Mouse (Mus musculus) megakaryocyte, embryonic 14.5 days (primary cell): ENCODE data around the gene Tmem213. TPM values are rescaled to one million over a fixed set of nuclear protein-coding genes. Genes with fewer than 3 reads are reported as not detected.

ENCODE experiments used
- H3K27me3 ChIP-seq: replicated peaks from 2 replicates; pipeline ENCODE3; 2012; ENCODE audit warnings: inconsistent platforms
- H3K36me3 ChIP-seq: replicated peaks from 2 replicates; pipeline ENCODE3; 2012; ENCODE audit warnings: low read length, inconsistent platforms, mixed read lengths
- H3K4me1 ChIP-seq: 2 replicates; pipeline ENCODE4 v1.6.1; 2012; ENCODE audit warnings: inconsistent platforms
- H3K4me3 ChIP-seq: replicated peaks from 2 replicates; pipeline ENCODE3; 2012; ENCODE audit warnings: moderate library complexity, mild to moderate bottlenecking, inconsistent platforms
- H3K9me3 ChIP-seq: 2 replicates; pipeline ENCODE4 v1.6.1; 2012; ENCODE audit warnings: inconsistent platforms
- FLI1 ChIP-seq: IDR thresholded peaks from 2 replicates; pipeline ENCODE4 v1.6.1; 2012; ENCODE audit warnings: low read length, inconsistent platforms, mixed read lengths
- GATA1 ChIP-seq: IDR thresholded peaks from 3 replicates; pipeline ENCODE4 v1.6.1; 2012; ENCODE audit warnings: mixed read lengths, low read length, inconsistent platforms, borderline replicate concordance
- polyA plus RNA-seq: library from polyadenylated mRNA; stranded (reverse); fragments of >175 nt; gene quantifications from 2 replicates; pipeline ENCODE4 v1.2.3, GENCODE M21; 2012; ENCODE audit warnings: low replicate concordance; ENCODE audit not compliant: insufficient read depth

Tmem213 gene
- polyA plus RNA-seq, 1 experiment: not detected

GRCm38 (mm10) chr6:38116107-38116770 lies 7.2 kb downstream of the Tmem213 start:
- no peak for TF ChIP-seq GATA1
- no peak for TF ChIP-seq FLI1
- no peaks in the 10 kb centered on the region for H3K36me3 ChIP-seq

GRCm38 (mm10) chr6:38118341-38118740 lies 9.3 kb downstream of the Tmem213 start:
- H3K27me3 ChIP-seq: peaks cover 2% of the 10 kb centered on the region
- no peaks in the 10 kb centered on the region for H3K4me1 ChIP-seq
- H3K4me3 ChIP-seq: no peak overlapping the region
- H3K36me3 ChIP-seq: no peaks in the 10 kb centered on the region
- no peaks in the 10 kb centered on the region for H3K9me3 ChIP-seq
- TF ChIP-seq GATA1 (no peak), FLI1 (no peak)

More at GRCm38 (mm10) chr6:38116107-38116770, 7.2 kb downstream of the Tmem213 start:
- Histone ChIP-seq H3K9me3 (no peaks in the 10 kb centered on the region), H3K4me3 (no peak overlapping the region), H3K4me1 (no peaks in the 10 kb centered on the region), H3K27me3 (peaks cover 2% of the 10 kb centered on the region)

- TF ChIP-seq GATA1 (no peak), FLI1 (no peak)
These were observed 11.8 kb downstream of the Tmem213 start for GRCm38 (mm10) chr6:38120681-38121371.

GRCm38 (mm10) chr6:38121843-38122242 lies 12.8 kb downstream of the Tmem213 start:
- Histone ChIP-seq H3K4me3 (no peak overlapping the region), H3K4me1 (no peaks in the 10 kb centered on the region), H3K27me3 (peaks cover 4% of the 10 kb centered on the region), H3K36me3 (no peaks in the 10 kb centered on the region), H3K9me3 (no peaks in the 10 kb centered on the region)
- TF ChIP-seq FLI1 (no peak), GATA1 (no peak)

More at GRCm38 (mm10) chr6:38120681-38121371, 11.8 kb downstream of the Tmem213 start:
- Histone ChIP-seq H3K27me3 (peaks cover 4% of the 10 kb centered on the region), H3K4me3 (no peak overlapping the region), H3K36me3 (no peaks in the 10 kb centered on the region), H3K4me1 (no peaks in the 10 kb centered on the region), H3K9me3 (no peaks in the 10 kb centered on the region)

- no peaks in the 10 kb centered on the region for H3K9me3 ChIP-seq
- no peaks in the 10 kb centered on the region for H3K4me1 ChIP-seq
- H3K27me3 ChIP-seq: peaks cover 2% of the 10 kb centered on the region
- H3K36me3 ChIP-seq: no peaks in the 10 kb centered on the region
- no peak overlapping the region for H3K4me3 ChIP-seq
- TF ChIP-seq FLI1: no peak
- TF ChIP-seq GATA1: no peak
These were observed 13.7 kb downstream of the Tmem213 start for GRCm38 (mm10) chr6:38122791-38123190.

- TF ChIP-seq GATA1: no peak
- no peak for TF ChIP-seq FLI1
- Histone ChIP-seq H3K4me1 (no peaks in the 10 kb centered on the region), H3K4me3 (no peak overlapping the region), H3K9me3 (0 out of 2 replicates have a peak, but pooled peaks cover 6% of the 10 kb centered on the region), H3K27me3 (peaks cover 3% of the 10 kb centered on the region), H3K36me3 (no peaks in the 10 kb centered on the region)
These were observed 14.6 kb downstream of the Tmem213 start for GRCm38 (mm10) chr6:38123471-38124206.

- Histone ChIP-seq H3K27me3 (peaks cover 5% of the 10 kb centered on the region), H3K36me3 (no peaks in the 10 kb centered on the region), H3K4me1 (no peaks in the 10 kb centered on the region), H3K9me3 (0 out of 2 replicates have a peak, but pooled peaks cover 8% of the 10 kb centered on the region), H3K4me3 (no peak within 1 kb of the TSS)
- no peak for TF ChIP-seq FLI1
- no peak for TF ChIP-seq GATA1
These were observed 15.3 kb downstream of the Tmem213 start, which contains the start of gene Atp6v0a4 for GRCm38 (mm10) chr6:38124207-38124835. Gene Atp6v0a4 (minus strand): TSS chr6:38124586.

- H3K9me3 ChIP-seq: peaks cover 9% of the 10 kb centered on the region; the same call in 1 of the 2 replicates
- no peak for TF ChIP-seq FLI1
- TF ChIP-seq GATA1: no peak
- H3K4me3 ChIP-seq: no peak overlapping the region
- H3K36me3 ChIP-seq: no peaks in the 10 kb centered on the region
- peaks cover 5% of the 10 kb centered on the region for H3K27me3 ChIP-seq
- no peaks in the 10 kb centered on the region for H3K4me1 ChIP-seq
These were observed 15.8 kb downstream of the Tmem213 start for GRCm38 (mm10) chr6:38124882-38125281.

- Histone ChIP-seq H3K4me1 (no peaks in the 10 kb centered on the region), H3K9me3 (peaks cover 13% of the 10 kb centered on the region; the same call in 1 of the 2 replicates), H3K27me3 (peaks cover 5% of the 10 kb centered on the region), H3K36me3 (no peaks in the 10 kb centered on the region), H3K4me3 (no peak overlapping the region)
- TF ChIP-seq GATA1 (no peak), FLI1 (no peak)
These were observed 16.4 kb downstream of the Tmem213 start for GRCm38 (mm10) chr6:38125462-38125861.

- H3K9me3 ChIP-seq: peaks cover 18% of the 10 kb centered on the region
- TF ChIP-seq GATA1 (no peak), FLI1 (no peak)
- no peak overlapping the region for H3K4me3 ChIP-seq
- H3K4me1 ChIP-seq: no peaks in the 10 kb centered on the region
- H3K27me3 ChIP-seq: peaks cover 5% of the 10 kb centered on the region
- H3K36me3 ChIP-seq: no peaks in the 10 kb centered on the region
These were observed 19.1 kb downstream of the Tmem213 start for GRCm38 (mm10) chr6:38128115-38128514.
